Mouse (Mus musculus): ENCODE measurements at regions not wholly inside any gene's neighbourhood (a gene's known extent, or its start where the extent isn't known, plus 50 kb on each side); places are given as distances from the start of the nearest gene placed in this dataset.
"Not testable (repeated sequence)": the region's sequence is repeated elsewhere in the genome, so short reads cannot be mapped to it uniquely, and the experiment has no call there.

DNA sequence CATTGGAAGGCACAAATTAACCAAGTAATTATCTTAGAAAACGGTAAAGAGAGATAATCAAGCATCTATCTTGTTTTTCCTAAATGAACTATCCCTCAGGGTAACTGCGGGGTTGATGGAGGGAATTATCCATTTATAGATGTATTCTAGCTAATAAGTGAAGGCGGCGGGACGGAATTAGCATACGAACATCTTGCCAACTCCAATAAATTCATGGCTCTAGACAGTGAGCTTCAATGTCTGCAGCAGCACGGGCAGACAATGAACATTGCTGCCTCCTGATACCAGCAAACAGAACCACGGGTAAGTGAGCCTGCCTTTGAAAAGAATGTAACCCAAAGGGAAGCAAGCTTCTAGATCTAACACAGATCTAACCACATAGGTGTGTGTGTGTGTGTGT lies 66.9 kb upstream of the Nmnat3 start:
- Histone ChIP-seq H3K27ac (replicated peaks; ENCODE audit: low read depth, low read length) (no peak overlapping the region), H3K4me2 (ENCODE audit: low read depth, low read length) (no peak overlapping the region), H3K4me1 (ENCODE audit: control insufficient read depth, insufficient read depth, low read length) (no peaks in the 10 kb centered on the region), H3K36me3 (replicated peaks; ENCODE audit: control insufficient read depth, insufficient read depth, low read depth, low read length) (no peaks in the 10 kb centered on the region), H3K27me3 (ENCODE audit: control insufficient read depth, insufficient read depth, low read length) (no peaks in the 10 kb centered on the region), H3K9me3 (replicated peaks; ENCODE audit: control insufficient read depth, low read length) (no peaks in the 10 kb centered on the region), H3K9ac (replicated peaks; ENCODE audit: low read length) (no peak overlapping the region), H3K4me3 (ENCODE audit: low read depth, low read length) (no peak overlapping the region)
- DNase-seq (ENCODE audit: low spot score) (no peak), ATAC-seq (replicated peaks; ENCODE audit: insufficient number of reproducible peaks, low FRiP score, low TSS enrichment, low read depth) (no peak)
- 82% methylated on average over 8 of the region's 8 CpGs for WGBS

- H3K9ac ChIP-seq (replicated peaks; ENCODE audit: low read length), result no peak overlapping the region
- no peak overlapping the region for H3K4me2 ChIP-seq (ENCODE audit: low read depth, low read length)
- no peaks in the 10 kb centered on the region for H3K9me3 ChIP-seq (replicated peaks; ENCODE audit: control insufficient read depth, low read length)
- no peaks in the 10 kb centered on the region for H3K36me3 ChIP-seq (replicated peaks; ENCODE audit: control insufficient read depth, insufficient read depth, low read depth, low read length)
- 15% methylated on average over 1 of the region's 1 CpGs for WGBS
- no peak overlapping the region for H3K4me3 ChIP-seq (ENCODE audit: low read depth, low read length)
- H3K27me3 ChIP-seq (ENCODE audit: control insufficient read depth, insufficient read depth, low read length), result no peaks in the 10 kb centered on the region
- DNase-seq (ENCODE audit: low spot score) (no peak), ATAC-seq (replicated peaks; ENCODE audit: insufficient number of reproducible peaks, low FRiP score, low TSS enrichment, low read depth) (no peak)
- H3K27ac ChIP-seq (replicated peaks; ENCODE audit: low read depth, low read length), result no peak overlapping the region
- no peaks in the 10 kb centered on the region for H3K4me1 ChIP-seq (ENCODE audit: control insufficient read depth, insufficient read depth, low read length)
These were observed 65.5 kb upstream of the Nmnat3 start for GRCm38 (mm10) chr9:98221766-98222165.

- Histone ChIP-seq H3K27ac (replicated peaks; ENCODE audit: low read depth, low read length) (no peak overlapping the region), H3K9me3 (replicated peaks; ENCODE audit: control insufficient read depth, low read length) (no peaks in the 10 kb centered on the region), H3K27me3 (ENCODE audit: control insufficient read depth, insufficient read depth, low read length) (no peaks in the 10 kb centered on the region), H3K4me1 (ENCODE audit: control insufficient read depth, insufficient read depth, low read length) (no peaks in the 10 kb centered on the region), H3K4me2 (ENCODE audit: low read depth, low read length) (no peak overlapping the region), H3K9ac (replicated peaks; ENCODE audit: low read length) (no peak overlapping the region), H3K36me3 (replicated peaks; ENCODE audit: control insufficient read depth, insufficient read depth, low read depth, low read length) (no peaks in the 10 kb centered on the region), H3K4me3 (ENCODE audit: low read depth, low read length) (no peak overlapping the region)
- DNase-seq (ENCODE audit: low spot score) (no peak), ATAC-seq (replicated peaks; ENCODE audit: insufficient number of reproducible peaks, low FRiP score, low TSS enrichment, low read depth) (no peak)
- 91% methylated on average over 3 of the region's 3 CpGs for WGBS
These were observed 59.0 kb upstream of the Nmnat3 start for GRCm38 (mm10) chr9:98228226-98228625.

DNA sequence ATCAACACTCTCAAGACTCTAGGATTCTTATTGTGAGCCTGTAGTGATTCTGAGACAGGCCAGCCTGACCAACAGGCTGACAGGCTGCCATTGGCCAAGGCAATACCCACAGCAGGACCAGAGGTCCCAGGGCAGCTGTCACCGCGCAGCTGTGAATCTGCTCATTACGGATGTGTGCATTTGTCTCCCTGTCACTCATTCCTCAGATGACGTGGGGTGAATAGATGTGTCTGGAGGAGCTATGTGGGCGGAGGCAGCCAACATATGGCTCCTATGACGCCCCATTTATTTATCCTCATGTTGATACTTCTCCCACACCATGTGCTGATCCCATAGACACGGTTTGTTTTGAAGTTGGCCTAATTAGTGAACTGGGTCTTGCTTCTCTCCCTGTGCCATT lies 58.3 kb upstream of the Nmnat3 start:
- Histone ChIP-seq H3K9me3 (replicated peaks; ENCODE audit: control insufficient read depth, low read length) (no peaks in the 10 kb centered on the region), H3K4me1 (ENCODE audit: control insufficient read depth, insufficient read depth, low read length) (no peaks in the 10 kb centered on the region), H3K36me3 (replicated peaks; ENCODE audit: control insufficient read depth, insufficient read depth, low read depth, low read length) (no peaks in the 10 kb centered on the region), H3K4me2 (ENCODE audit: low read depth, low read length) (no peak overlapping the region), H3K9ac (replicated peaks; ENCODE audit: low read length) (no peak overlapping the region), H3K27ac (replicated peaks; ENCODE audit: low read depth, low read length) (no peak overlapping the region), H3K27me3 (ENCODE audit: control insufficient read depth, insufficient read depth, low read length) (no peaks in the 10 kb centered on the region), H3K4me3 (ENCODE audit: low read depth, low read length) (no peak overlapping the region)
- no peak for DNase-seq (ENCODE audit: low spot score)
- no peak for ATAC-seq (replicated peaks; ENCODE audit: insufficient number of reproducible peaks, low FRiP score, low TSS enrichment, low read depth)
- WGBS, result 76% methylated on average over 7 of the region's 7 CpGs

GRCm38 (mm10) chr9:98234731-98235130 lies 52.5 kb upstream of the Nmnat3 start:
- not testable (repeated sequence) for H3K4me3 ChIP-seq (ENCODE audit: low read depth, low read length); H3K9me3 ChIP-seq (replicated peaks; ENCODE audit: control insufficient read depth, low read length); ATAC-seq (replicated peaks; ENCODE audit: insufficient number of reproducible peaks, low FRiP score, low TSS enrichment, low read depth); H3K27ac ChIP-seq (replicated peaks; ENCODE audit: low read depth, low read length); H3K27me3 ChIP-seq (ENCODE audit: control insufficient read depth, insufficient read depth, low read length); H3K9ac ChIP-seq (replicated peaks; ENCODE audit: low read length); H3K36me3 ChIP-seq (replicated peaks; ENCODE audit: control insufficient read depth, insufficient read depth, low read depth, low read length); H3K4me1 ChIP-seq (ENCODE audit: control insufficient read depth, insufficient read depth, low read length); H3K4me2 ChIP-seq (ENCODE audit: low read depth, low read length)
- DNase-seq (ENCODE audit: low spot score), result peak; percentile 82
- 48% methylated on average over 2 of the region's 2 CpGs for WGBS

Measured in embryonic facial prominence, embryonic 11.5 days (tissue).